Mouse (Mus musculus) limb, embryonic 15.5 days (tissue): ENCODE results near the gene Sap25. TPM values are rescaled to one million over a fixed set of nuclear protein-coding genes. Genes with fewer than 3 reads are reported as not detected.

ENCODE experiments used
- ATAC-seq: fragments of 200-750 bp; cut with Nextera tagmentation; 2 replicates; pipeline ENCODE4 v1.8.0; 2017; ENCODE audit warnings: low read depth, moderate TSS enrichment; ENCODE audit not compliant: insufficient number of reproducible peaks, low FRiP score, low TSS enrichment
- H3K27ac ChIP-seq: fragments of 300-500 bp; sonication (generic); 2 replicates; pipeline ENCODE4 v1.5.1; 2015; ENCODE audit warnings: moderate library complexity, mild to moderate bottlenecking, inconsistent platforms
- H3K27me3 ChIP-seq: fragments of 300-500 bp; sonication (generic); 2 replicates; pipeline ENCODE4 v1.6.1; 2015; ENCODE audit warnings: inconsistent platforms
- H3K36me3 ChIP-seq: fragments of 300-500 bp; sonication (generic); 2 replicates; pipeline ENCODE4 v1.6.1; 2015; ENCODE audit warnings: inconsistent platforms
- H3K4me1 ChIP-seq: fragments of 300-500 bp; sonication (generic); 2 replicates; pipeline ENCODE4 v1.6.1; 2015; ENCODE audit warnings: inconsistent platforms
- H3K4me2 ChIP-seq: fragments of 300-500 bp; sonication (generic); 2 replicates; pipeline ENCODE4 v1.6.1; 2015; ENCODE audit warnings: mild to moderate bottlenecking, inconsistent platforms
- H3K4me3 ChIP-seq: fragments of 300-500 bp; sonication (generic); 2 replicates; pipeline ENCODE4 v1.5.1; 2015; ENCODE audit warnings: mild to moderate bottlenecking, inconsistent platforms
- H3K9ac ChIP-seq: fragments of 300-500 bp; sonication (generic); 2 replicates; pipeline ENCODE4 v1.6.1; 2015; ENCODE audit warnings: inconsistent platforms
- H3K9me3 ChIP-seq: fragments of 300-500 bp; sonication (generic); 2 replicates; pipeline ENCODE4 v1.6.1; 2016; ENCODE audit warnings: inconsistent platforms
- WGBS: fragments of 180-500 bp; shearing (Covaris S2); methylation state at CpG from one replicate; pipeline ENCODE4 v1.1.7; 2015; 5-methylcytosine and 5-hydroxymethylcytosine counted together
- polyA plus RNA-seq: library from polyadenylated mRNA; unstranded; fragments of >200 nt; fragmentation: Nextera tagmentation; extraction: Ambion mirVana; gene quantifications from 2 replicates; pipeline ENCODE4 v1.2.1, GENCODE M21; 2015

Gene Sap25
- 4.8 and 6.0 TPM in 2 replicates for polyA plus RNA-seq

DNA sequence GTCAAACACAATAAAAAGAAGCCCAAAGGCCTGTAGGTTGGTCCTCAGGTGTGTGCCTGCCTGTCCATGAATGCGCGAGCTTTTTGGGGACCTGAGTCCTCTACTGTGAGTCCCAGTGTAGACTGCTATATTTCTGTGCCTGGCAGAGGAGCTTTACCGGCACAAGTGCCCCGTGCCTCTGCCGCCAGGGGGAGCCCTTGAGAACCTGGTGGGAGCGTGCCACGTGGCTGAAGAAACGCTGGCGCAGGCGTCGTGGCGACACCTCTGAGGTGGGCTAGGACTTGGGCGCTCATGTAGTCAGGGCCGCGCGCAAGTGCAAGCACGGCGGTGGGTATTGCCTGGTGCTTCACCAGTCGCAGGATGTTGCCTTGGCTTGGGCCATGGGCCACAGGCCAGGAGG lies at the start of gene Sap25:
Gene Sap25 (plus strand): TSS at position 281 of the 400 bp plus-strand sequence.
- peaks cover 21% of the 10 kb centered on the region for H3K4me1 ChIP-seq
- no peak for ATAC-seq
- no peak within 1 kb of the TSS for H3K27ac ChIP-seq
- H3K4me3 ChIP-seq = no peak within 1 kb of the TSS
- H3K36me3 ChIP-seq = peaks cover 68% of the 10 kb centered on the region
- peaks cover 31% of the 10 kb centered on the region for H3K27me3 ChIP-seq
- 88% methylated on average over 19 of the region's 19 CpGs for WGBS
- H3K9ac ChIP-seq = no peak within 1 kb of the TSS
- H3K4me2 ChIP-seq = no peak within 1 kb of the TSS
- no peaks in the 10 kb centered on the region for H3K9me3 ChIP-seq

DNA sequence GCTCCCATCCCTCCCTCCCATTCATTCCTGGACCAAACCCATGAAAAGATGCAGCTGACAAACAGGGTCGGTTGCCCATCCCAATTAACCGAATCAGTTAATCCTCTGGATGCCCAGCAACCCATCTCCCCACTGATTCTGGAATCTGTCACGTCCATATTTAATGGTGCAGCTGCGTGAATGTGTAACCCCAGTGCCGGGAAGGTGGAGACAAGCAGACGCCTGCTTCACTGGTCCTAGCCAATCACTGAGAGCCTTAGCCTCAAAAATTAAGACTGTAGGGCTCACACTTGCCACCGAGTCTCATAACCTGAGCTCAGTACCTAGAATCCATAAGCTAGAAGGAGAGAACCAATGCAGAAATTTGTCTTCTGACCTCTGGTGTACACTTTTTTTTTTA lies 45.2 kb upstream of the Sap25 start:
- Histone ChIP-seq H3K4me1 (peaks cover 14% of the 10 kb centered on the region), H3K9ac (no peak overlapping the region), H3K36me3 (peaks cover 12% of the 10 kb centered on the region), H3K4me2 (no peak overlapping the region), H3K4me3 (no peak overlapping the region), H3K9me3 (no peaks in the 10 kb centered on the region), H3K27me3 (no peaks in the 10 kb centered on the region), H3K27ac (no peak overlapping the region)
- WGBS = 83% methylated on average over 7 of the region's 7 CpGs
- no peak for ATAC-seq

DNA sequence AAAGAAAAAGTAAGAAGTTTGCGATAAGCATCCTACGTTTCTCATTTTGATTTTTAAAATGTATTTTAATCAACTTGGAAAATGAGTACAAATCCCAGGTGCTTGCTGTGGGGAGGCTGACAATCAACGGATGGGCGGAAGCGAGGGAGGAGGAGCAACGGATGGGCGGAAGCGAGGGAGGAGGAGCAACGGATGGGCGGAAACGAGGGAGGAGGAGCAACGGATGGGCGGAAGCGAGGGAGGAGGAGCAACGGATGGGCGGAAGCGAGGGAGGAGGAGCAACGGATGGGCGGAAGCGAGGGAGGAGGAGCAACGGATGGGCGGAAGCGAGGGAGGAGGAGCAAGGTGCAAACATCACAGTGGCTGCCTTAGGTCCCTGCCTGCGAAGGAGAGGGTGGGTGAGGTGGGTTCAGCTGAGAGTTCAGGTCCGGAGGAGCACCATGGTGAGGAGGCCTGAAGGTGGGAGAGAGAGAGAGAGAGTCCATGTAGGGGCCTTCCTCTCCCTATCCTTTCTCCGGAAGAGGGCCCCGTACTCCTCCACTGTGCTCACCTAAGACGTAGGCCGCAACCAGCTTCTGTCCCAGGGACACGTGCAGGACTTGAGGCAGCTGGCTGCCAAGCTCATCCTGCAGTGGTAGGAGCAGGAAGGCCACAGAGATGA lies 44.4 kb upstream of the Sap25 start:
- Histone ChIP-seq H3K4me1 (peaks cover 14% of the 10 kb centered on the region), H3K27ac (no peak overlapping the region), H3K36me3 (peaks cover 12% of the 10 kb centered on the region), H3K9ac (no peak overlapping the region), H3K4me2 (0 out of 2 replicates have a peak overlapping the region, but pooled peaks have one; percentile 20), H3K9me3 (no peaks in the 10 kb centered on the region), H3K4me3 (peak overlapping the region; percentile 7; the same call in 1 of the 2 replicates), H3K27me3 (no peaks in the 10 kb centered on the region)
- no peak for ATAC-seq
- 35% methylated on average over 29 of the region's 30 CpGs for WGBS

DNA sequence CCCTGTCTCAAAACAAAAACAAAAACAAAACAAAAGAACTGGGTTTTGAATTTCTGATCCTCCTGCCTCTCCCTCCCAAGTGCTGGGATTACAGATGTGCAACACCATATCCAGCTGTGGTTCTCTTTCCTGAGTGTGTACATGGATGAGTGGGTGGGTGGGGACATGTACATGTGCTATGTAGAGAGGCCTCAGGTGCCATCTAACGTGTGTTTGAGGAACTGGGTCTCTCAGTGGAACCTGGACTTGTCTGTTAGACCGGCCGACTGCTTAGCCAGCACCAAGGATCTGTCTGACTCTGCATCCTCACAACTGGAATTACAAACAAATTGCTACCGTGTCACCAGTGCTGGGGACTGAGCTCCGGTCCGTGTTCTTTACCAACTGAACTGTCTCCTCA lies 43.5 kb upstream of the Sap25 start:
- H3K4me3 ChIP-seq = no peak overlapping the region
- H3K4me2 ChIP-seq = no peak overlapping the region
- no peak for ATAC-seq
- H3K9ac ChIP-seq = no peak overlapping the region
- H3K9me3 ChIP-seq = no peaks in the 10 kb centered on the region
- 93% methylated on average over 6 of the region's 6 CpGs for WGBS
- no peak overlapping the region for H3K27ac ChIP-seq
- peaks cover 18% of the 10 kb centered on the region for H3K4me1 ChIP-seq
- H3K27me3 ChIP-seq = no peaks in the 10 kb centered on the region
- peaks cover 12% of the 10 kb centered on the region for H3K36me3 ChIP-seq

DNA sequence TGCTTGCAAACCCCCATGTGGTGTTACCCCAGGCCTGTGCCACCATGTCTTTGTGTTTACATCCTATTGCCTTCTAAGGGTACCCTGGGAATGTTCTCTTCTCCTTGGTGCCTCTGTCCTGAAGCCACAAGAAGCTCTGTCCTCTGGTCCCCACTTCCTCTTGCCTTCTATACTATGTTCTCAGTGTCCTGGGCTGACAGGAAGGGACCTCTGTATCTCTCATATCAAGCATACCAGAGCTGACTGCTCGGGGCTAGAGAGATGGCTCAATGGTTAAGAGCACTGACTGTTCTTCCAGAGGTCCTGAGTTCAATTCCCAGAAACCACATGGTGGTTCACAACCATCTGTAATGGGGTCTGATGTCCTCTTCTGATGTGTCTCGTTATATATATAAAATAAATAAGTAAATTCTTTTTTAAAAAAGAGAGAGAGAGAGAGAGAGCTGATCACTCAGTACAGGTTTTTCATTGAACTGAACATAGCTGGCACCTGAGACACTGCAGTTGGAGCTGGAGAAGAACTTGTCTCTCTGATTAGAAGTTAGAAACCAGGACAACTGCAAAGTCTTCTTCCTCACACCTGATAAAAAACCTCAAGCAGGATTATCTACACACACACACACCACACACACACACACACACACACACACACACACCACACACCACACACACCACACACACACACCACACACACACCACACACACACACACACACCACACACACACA lies 42.9 kb upstream of the Sap25 start:
- ATAC-seq = no peak

DNA sequence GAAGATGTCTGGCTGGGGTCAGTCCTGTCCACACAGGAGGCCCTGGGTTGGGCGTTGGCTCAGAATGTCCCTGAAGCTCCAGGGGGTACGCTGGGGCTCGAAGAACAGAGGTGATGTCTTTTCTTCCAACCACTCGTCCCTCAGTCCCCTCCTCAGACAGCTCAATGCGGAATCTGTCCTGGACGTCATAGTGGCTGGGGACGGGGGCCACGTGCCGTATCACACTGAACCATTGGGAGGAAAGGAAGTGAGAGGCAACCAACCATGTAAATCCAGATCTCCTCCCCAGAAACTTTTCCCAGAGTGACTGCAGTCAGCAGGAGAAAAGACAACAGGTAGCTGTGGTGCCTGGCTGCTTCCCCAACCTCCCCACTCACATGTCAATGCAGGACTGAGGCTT lies 41.5 kb upstream of the Sap25 start:
- peak overlapping the region; percentile 82; the same call in 1 of the 2 replicates for H3K9ac ChIP-seq
- no peaks in the 10 kb centered on the region for H3K9me3 ChIP-seq
- H3K4me1 ChIP-seq = peaks cover 20% of the 10 kb centered on the region
- 68% methylated on average over 9 of the region's 9 CpGs for WGBS
- no peak for ATAC-seq
- peaks cover 17% of the 10 kb centered on the region for H3K36me3 ChIP-seq
- peak overlapping the region; percentile 73 for H3K4me3 ChIP-seq
- H3K27me3 ChIP-seq = no peaks in the 10 kb centered on the region
- H3K27ac ChIP-seq = no peak overlapping the region
- peak overlapping the region; percentile 86 for H3K4me2 ChIP-seq

More for the DNA sequence above, 42.9 kb upstream of the Sap25 start:
- Histone ChIP-seq H3K27me3 (no peaks in the 10 kb centered on the region), H3K9ac (no peak overlapping the region), H3K4me3 (no peak overlapping the region), H3K9me3 (no peaks in the 10 kb centered on the region), H3K4me2 (no peak overlapping the region), H3K4me1 (peaks cover 20% of the 10 kb centered on the region), H3K36me3 (peaks cover 12% of the 10 kb centered on the region), H3K27ac (no peak overlapping the region)
- WGBS = 88% methylated on average over 2 of the region's 2 CpGs

DNA sequence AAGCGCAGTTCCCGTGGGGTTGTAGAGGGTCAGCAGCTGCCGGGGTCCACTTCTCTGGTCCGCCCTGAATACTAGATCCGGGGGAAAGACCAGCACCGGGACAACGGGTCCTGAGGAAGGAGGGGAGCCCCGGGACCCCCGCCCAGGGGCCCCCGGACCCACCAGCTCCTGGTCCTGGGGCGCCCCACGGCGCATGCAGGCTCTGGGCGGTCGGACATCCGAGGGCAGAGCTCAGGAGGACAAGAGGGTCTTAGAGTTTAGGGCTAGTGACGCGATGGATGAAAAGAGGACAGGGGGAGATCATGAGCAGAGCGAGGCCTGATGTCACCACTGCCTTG lies 40.9 kb upstream of the Sap25 start:
- ATAC-seq = 0 out of 2 replicates have a peak, but pooled peaks have one; percentile 2
- 2% methylated on average over 19 of the region's 19 CpGs for WGBS

DNA sequence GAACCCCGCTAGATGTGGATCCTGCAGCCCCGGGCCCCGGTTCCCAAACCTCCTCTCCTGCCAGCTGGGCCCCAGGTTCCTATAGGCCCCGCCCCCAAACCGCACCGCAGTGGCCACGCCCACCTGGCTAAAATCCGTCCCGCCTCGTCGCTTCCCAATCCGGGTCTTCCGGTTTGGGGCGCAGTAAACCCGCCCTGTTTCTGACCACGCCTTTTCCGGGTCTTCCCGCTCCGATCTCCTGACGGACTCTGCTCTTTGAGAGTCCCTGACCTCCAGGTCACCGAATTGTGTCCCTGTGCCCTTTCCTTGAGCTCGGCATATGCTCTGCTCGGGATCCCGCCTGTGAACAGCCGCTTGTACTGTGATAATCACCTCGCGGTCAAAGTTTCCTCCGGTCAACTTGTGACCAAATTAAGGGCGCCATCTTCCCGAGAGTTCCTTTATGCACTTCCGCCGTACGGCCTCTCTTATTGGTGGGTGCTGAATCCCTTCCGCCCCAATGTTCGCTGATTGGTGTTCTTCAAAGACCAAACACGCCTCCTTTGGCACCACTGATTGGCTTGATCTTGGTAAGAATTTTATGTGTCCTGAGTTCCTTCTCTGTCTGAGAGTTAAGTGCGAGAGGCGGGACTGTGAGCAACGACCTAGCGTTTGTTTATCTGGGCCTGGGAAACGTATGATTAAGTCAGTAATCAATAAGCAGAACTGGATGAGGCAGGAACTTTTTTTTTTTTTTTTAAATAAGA lies 40.3 kb upstream of the Sap25 start, which contains the start of gene Mospd3:
Gene Mospd3 (minus strand): TSS at position 440 of the 746 bp plus-strand sequence.
- H3K4me1 ChIP-seq = peaks cover 23% of the 10 kb centered on the region
- peak within 1 kb of the TSS; percentile 86 for H3K4me2 ChIP-seq
- H3K9me3 ChIP-seq = no peaks in the 10 kb centered on the region
- H3K27ac ChIP-seq = peak within 1 kb of the TSS; percentile 91
- under 1% methylated on average over 41 of the region's 41 CpGs for WGBS
- H3K4me3 ChIP-seq = peak within 1 kb of the TSS; percentile 73
- H3K27me3 ChIP-seq = no peaks in the 10 kb centered on the region
- H3K36me3 ChIP-seq = peaks cover 27% of the 10 kb centered on the region
- ATAC-seq = peak; percentile 93
- H3K9ac ChIP-seq = peak within 1 kb of the TSS; percentile 82

More for the DNA sequence above, 40.9 kb upstream of the Sap25 start:
- H3K4me3 ChIP-seq = peak overlapping the region; percentile 73
- H3K4me1 ChIP-seq = peaks cover 20% of the 10 kb centered on the region
- H3K36me3 ChIP-seq = peaks cover 21% of the 10 kb centered on the region
- peak overlapping the region; percentile 86 for H3K4me2 ChIP-seq
- no peaks in the 10 kb centered on the region for H3K9me3 ChIP-seq
- H3K9ac ChIP-seq = peak overlapping the region; percentile 82
- H3K27me3 ChIP-seq = no peaks in the 10 kb centered on the region
- peak overlapping the region; percentile 91 for H3K27ac ChIP-seq

DNA sequence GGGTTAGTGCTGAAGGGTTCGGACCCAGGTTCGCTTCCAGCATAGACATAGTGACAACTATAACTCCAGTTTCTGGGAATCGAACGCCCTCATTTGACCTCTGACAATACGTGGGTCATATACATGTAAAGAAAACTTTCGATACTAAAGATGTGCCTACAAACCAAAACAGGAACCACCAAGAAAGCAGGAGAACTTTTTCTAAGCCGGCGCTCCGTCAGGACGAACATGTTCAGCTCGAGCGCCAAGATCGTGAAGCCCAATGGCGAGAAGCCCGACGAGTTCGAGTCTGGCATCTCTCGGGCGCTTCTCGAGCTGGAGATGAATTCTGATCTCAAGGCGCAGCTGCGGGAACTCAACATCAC lies 39.8 kb upstream of the Sap25 start:
- Histone ChIP-seq H3K36me3 (peaks cover 32% of the 10 kb centered on the region), H3K27ac (peak overlapping the region; percentile 91), H3K27me3 (no peaks in the 10 kb centered on the region), H3K4me2 (peak overlapping the region; percentile 60), H3K9me3 (no peaks in the 10 kb centered on the region), H3K4me3 (peak overlapping the region; percentile 73), H3K4me1 (peaks cover 23% of the 10 kb centered on the region), H3K9ac (peak overlapping the region; percentile 39)
- no peak for ATAC-seq
- WGBS = 0% methylated on average over 22 of the region's 22 CpGs

DNA sequence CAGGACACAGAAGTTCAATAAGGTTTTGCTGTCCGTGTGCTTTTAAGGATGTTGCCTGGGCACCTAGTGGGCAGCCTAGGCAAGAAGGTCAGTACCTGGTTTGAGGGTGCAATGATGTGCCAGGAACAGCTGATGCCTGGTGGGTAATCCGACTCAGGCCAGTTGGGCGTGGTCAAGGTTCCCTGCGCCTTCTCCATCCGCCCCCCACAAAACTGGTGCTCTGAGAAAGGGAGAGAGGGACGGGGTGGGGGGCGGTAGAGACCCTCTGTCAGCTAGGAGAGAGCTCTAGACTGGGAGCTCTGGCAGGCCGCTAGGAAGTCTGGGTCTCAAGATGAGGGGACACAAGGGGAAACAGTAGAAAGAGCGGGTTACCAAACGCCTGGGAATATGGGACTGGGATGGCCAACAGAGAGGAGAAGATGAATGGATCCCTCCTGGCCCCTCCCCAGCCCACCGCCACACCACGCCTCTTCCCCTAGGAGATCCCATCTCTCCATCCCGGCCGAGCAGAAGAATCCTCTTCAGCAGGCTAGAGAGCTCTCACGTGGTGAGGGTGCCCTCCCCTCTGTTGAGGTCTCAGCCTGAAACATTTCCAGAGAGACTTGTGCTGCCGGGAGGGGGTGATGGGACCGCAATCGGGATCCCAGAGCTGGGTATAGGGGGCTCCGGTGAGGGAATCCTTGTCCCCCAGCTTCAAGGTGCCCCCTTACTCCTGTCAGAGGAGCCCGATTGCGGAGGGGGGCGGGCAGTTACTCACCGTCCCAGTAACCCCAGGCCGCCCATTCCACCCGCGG lies 33.1 kb upstream of the Sap25 start:
- Histone ChIP-seq H3K4me3 (peak overlapping the region; percentile 45), H3K9ac (peak overlapping the region; percentile 11; the same call in 1 of the 2 replicates), H3K9me3 (no peaks in the 10 kb centered on the region), H3K4me1 (peaks cover 57% of the 10 kb centered on the region), H3K36me3 (peaks cover 32% of the 10 kb centered on the region), H3K27me3 (no peaks in the 10 kb centered on the region), H3K27ac (no peak overlapping the region), H3K4me2 (peak overlapping the region; percentile 54)
- WGBS = 29% methylated on average over 26 of the region's 26 CpGs
- ATAC-seq = no peak

DNA sequence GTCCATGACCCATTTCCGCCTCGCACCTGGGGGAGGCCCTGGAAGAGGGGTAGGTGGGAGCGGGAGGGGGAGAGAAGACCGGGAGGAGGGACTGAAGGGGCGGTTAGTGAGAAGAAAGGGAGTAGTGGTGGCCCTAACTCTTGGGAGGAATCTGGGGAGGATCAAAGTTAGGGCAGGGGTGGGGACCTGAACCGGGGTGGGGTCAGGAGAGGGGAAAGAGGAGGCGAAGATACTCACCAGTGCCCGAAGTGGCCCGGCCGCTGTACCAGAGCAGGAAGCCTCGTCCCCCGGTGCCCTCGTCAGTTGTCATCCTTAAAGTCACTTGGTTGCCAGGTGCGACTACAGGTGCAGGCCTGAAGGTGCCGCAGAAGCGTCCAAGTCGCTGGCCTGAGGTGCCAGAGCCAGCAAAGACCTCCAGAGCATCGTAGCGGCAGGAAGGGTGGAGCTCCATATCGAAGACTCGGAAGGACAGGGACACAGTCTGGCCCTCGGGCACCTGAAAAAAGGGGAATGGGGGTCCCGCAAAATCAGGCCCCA lies 32.4 kb upstream of the Sap25 start:
- Histone ChIP-seq H3K9me3 (no peaks in the 10 kb centered on the region), H3K27ac (peak overlapping the region; percentile 47), H3K27me3 (no peaks in the 10 kb centered on the region), H3K4me2 (peak overlapping the region; percentile 54), H3K4me3 (peak overlapping the region; percentile 45), H3K9ac (peak overlapping the region; percentile 11; the same call in 1 of the 2 replicates), H3K4me1 (peaks cover 63% of the 10 kb centered on the region), H3K36me3 (peaks cover 32% of the 10 kb centered on the region)
- WGBS = 19% methylated on average over 23 of the region's 23 CpGs
- no peak for ATAC-seq
